13 mouse cellular contexts compared by ENCODE assay signal in genomic region chr4:115642967-115643754, GRCm38 (mm10). TPM values are rescaled to one million over a fixed set of nuclear protein-coding genes. Genes with fewer than 3 reads are reported as not detected.
DNase-seq lines count a peak whose midpoint lies in the region; ATAC-seq and TF ChIP-seq lines count a peak whose summit lies in the region.
"Had no signal": no experiment of that assay in that cellular context is flagged by ENCODE, and none has a peak within 500 bp of the region (broad histone marks: within the 10 kb centered on the region; RNA-seq: fewer than 3 reads in every experiment).

No protein-coding gene starts in this region.

- ATAC-seq in heart, embryonic 12.5 days (ENCODE audit: insufficient number of reproducible peaks, low FRiP score) = peak; percentile 51; the same call in 1 of the 2 replicates
- peak; percentile 50 for ATAC-seq in lung, embryonic 15.5 days (ENCODE audit: borderline replicate concordance, extremely low read depth, low FRiP score, low TSS enrichment)
- ATAC-seq in midbrain, embryonic 15.5 days (replicated peaks) = no peak
- ATAC-seq: forebrain, embryonic 15.5 days had no signal

- no peaks in the 10 kb centered on the region for H3K27me3 ChIP-seq in MEL (ENCODE audit: control insufficient read depth in 1 of 2, insufficient read depth in 2 of 2, low read length in 2 of 2)
- H3K27me3 ChIP-seq in heart, embryonic 12.5 days (replicated peaks) = no peaks in the 10 kb centered on the region
- no peaks in the 10 kb centered on the region for H3K27me3 ChIP-seq in kidney, adult 2 months (replicated peaks; ENCODE audit: control insufficient read depth, insufficient read depth, low read length)
- no peaks in the 10 kb centered on the region for H3K27me3 ChIP-seq in lung, embryonic 15.5 days
- no peaks in the 10 kb centered on the region for H3K27me3 ChIP-seq in midbrain, embryonic 15.5 days (replicated peaks)
- H3K27me3 ChIP-seq: forebrain, embryonic 15.5 days; hindbrain, embryonic 12.5 days had no signal

- TF ChIP-seq EP300 in MEL (IDR thresholded peaks at IDR 0.05; ENCODE audit: low read depth in 1 of 2, low read length in 2 of 2) = no peak

- H3K27ac ChIP-seq in MEL (ENCODE audit: control insufficient read depth, low read depth, low read length) = no peak overlapping the region
- no peak overlapping the region for H3K27ac ChIP-seq in heart, embryonic 12.5 days (ENCODE audit: poor library complexity, severe bottlenecking)
- peak overlapping the region; percentile 97 for H3K27ac ChIP-seq in kidney, adult 2 months (ENCODE audit: insufficient read depth, low read depth, low read length)
- peak overlapping the region; percentile 50; the same call in 1 of the 2 replicates for H3K27ac ChIP-seq in lung, embryonic 15.5 days
- H3K27ac ChIP-seq in midbrain, embryonic 15.5 days = no peak overlapping the region
- H3K27ac ChIP-seq: forebrain, embryonic 15.5 days; hindbrain, embryonic 12.5 days had no signal

- H3K36me3 ChIP-seq in MEL (ENCODE audit: control insufficient read depth in 1 of 2, insufficient read depth in 2 of 2, low read length in 2 of 2) = peaks cover 0 to 6% of the 10 kb centered on the region in 2 experiments; a peak in 2 of 4 replicates
- H3K36me3 ChIP-seq in heart, embryonic 12.5 days = no peaks in the 10 kb centered on the region
- peaks cover 9% of the 10 kb centered on the region; the same call in 1 of the 2 replicates for H3K36me3 ChIP-seq in kidney, adult 2 months (ENCODE audit: control insufficient read depth, insufficient read depth, low read length)
- H3K36me3 ChIP-seq in lung, embryonic 15.5 days = no peaks in the 10 kb centered on the region
- H3K36me3 ChIP-seq in midbrain, embryonic 15.5 days (replicated peaks) = no peaks in the 10 kb centered on the region
- H3K36me3 ChIP-seq: forebrain, embryonic 15.5 days; hindbrain, embryonic 12.5 days had no signal

- TF ChIP-seq CTCF in MEL (IDR thresholded peaks at IDR 0.05 in 2 of 3, conservative IDR thresholded peaks at IDR 0.05 in 1 of 3; ENCODE audit: control insufficient read depth in 1 of 3, insufficient read depth in 1 of 3, low read depth in 2 of 3, low read length in 3 of 3, poor library complexity in 1 of 3, severe bottlenecking in 1 of 3) = no peak
- TF ChIP-seq CTCF in kidney, adult 2 months (conservative IDR thresholded peaks at IDR 0.05; ENCODE audit: insufficient read depth, insufficient read length, low read depth, low read length) = no peak

- H3K9me3 ChIP-seq in MEL (replicated peaks; ENCODE audit: insufficient read depth, low read length) = no peaks in the 10 kb centered on the region
- H3K9me3 ChIP-seq in heart, embryonic 12.5 days (replicated peaks) = no peaks in the 10 kb centered on the region
- no peaks in the 10 kb centered on the region for H3K9me3 ChIP-seq in lung, embryonic 15.5 days
- no peaks in the 10 kb centered on the region for H3K9me3 ChIP-seq in midbrain, embryonic 15.5 days
- H3K9me3 ChIP-seq: forebrain, embryonic 15.5 days; hindbrain, embryonic 12.5 days had no signal

- TF ChIP-seq POLR2A in MEL (IDR thresholded peaks at IDR 0.05; ENCODE audit: control insufficient read depth in 1 of 2, insufficient read depth in 1 of 2, low read depth in 1 of 2, low read length in 2 of 2, poor library complexity in 1 of 2) = no peak
- no peak for TF ChIP-seq POLR2A in kidney, adult 2 months (IDR thresholded peaks at IDR 0.05; ENCODE audit: low read depth, low read length)

- no peak for TF ChIP-seq RAD21 in MEL (IDR thresholded peaks at IDR 0.05; ENCODE audit: low read depth, low read length)

- no peaks in the 10 kb centered on the region for H3K79me2 ChIP-seq in MEL (ENCODE audit: control insufficient read depth, insufficient read depth, low read length, poor library complexity)

- no peak overlapping the region for H3K4me3 ChIP-seq in MEL (ENCODE audit: control insufficient read depth in 1 of 2, insufficient read depth in 1 of 2, low read depth in 2 of 2, low read length in 2 of 2)
- no peak overlapping the region for H3K4me3 ChIP-seq in heart, embryonic 12.5 days
- H3K4me3 ChIP-seq in kidney, adult 2 months (ENCODE audit: insufficient read depth, low read depth, low read length) = peak overlapping the region; percentile 19; the same call in 1 of the 2 replicates
- H3K4me3 ChIP-seq in lung, embryonic 15.5 days = no peak overlapping the region
- H3K4me3 ChIP-seq in midbrain, embryonic 15.5 days = no peak overlapping the region
- H3K4me3 ChIP-seq: forebrain, embryonic 15.5 days; hindbrain, embryonic 12.5 days had no signal

- H3K9ac ChIP-seq in MEL (ENCODE audit: control insufficient read depth, low read depth, low read length, poor library complexity, severe bottlenecking) = no peak overlapping the region
- H3K9ac ChIP-seq in heart, embryonic 12.5 days = no peak overlapping the region
- H3K9ac ChIP-seq in lung, embryonic 15.5 days = no peak overlapping the region
- H3K9ac ChIP-seq in midbrain, embryonic 15.5 days = no peak overlapping the region
- H3K9ac ChIP-seq: forebrain, embryonic 15.5 days; hindbrain, embryonic 12.5 days had no signal

- peaks cover 4 to 20% of the 10 kb centered on the region in 2 experiments for H3K4me1 ChIP-seq in MEL (ENCODE audit: control insufficient read depth in 1 of 2, insufficient read depth in 2 of 2, low read length in 2 of 2)
- H3K4me1 ChIP-seq in heart, embryonic 12.5 days (replicated peaks) = peaks cover 10% of the 10 kb centered on the region; the same call in 1 of the 2 replicates
- peaks cover 23% of the 10 kb centered on the region for H3K4me1 ChIP-seq in kidney, adult 2 months (ENCODE audit: control insufficient read depth, insufficient read depth, low read length)
- no peaks in the 10 kb centered on the region for H3K4me1 ChIP-seq in lung, embryonic 15.5 days
- H3K4me1 ChIP-seq in midbrain, embryonic 15.5 days = no peaks in the 10 kb centered on the region
- H3K4me1 ChIP-seq: forebrain, embryonic 15.5 days; hindbrain, embryonic 12.5 days had no signal

- DNase-seq in MEL (ENCODE audit: low read depth, low spot score) = no peak
- DNase-seq in kidney, adult 2 months = peak; percentile 95
- no peak for DNase-seq in thymus, postnatal 36 days
- DNase-seq in thymus, postnatal 25 days = no peak
- no peak for DNase-seq in gastrocnemius, adult 18-20 months (ENCODE audit: low spot score)
- DNase-seq: right cerebral cortex, postnatal 4 days; thymus, postnatal 14 days had no signal

- WGBS in heart, embryonic 12.5 days = 25% methylated on average over 5 of the region's 5 CpGs
- WGBS in kidney, adult 2 months = 18% methylated on average over 5 of the region's 5 CpGs
- 34% methylated on average over 5 of the region's 5 CpGs for WGBS in lung, embryonic 15.5 days
- WGBS in midbrain, embryonic 15.5 days = 66% methylated on average over 5 of the region's 5 CpGs

- H3K4me2 ChIP-seq in heart, embryonic 12.5 days = no peak overlapping the region
- no peak overlapping the region for H3K4me2 ChIP-seq in lung, embryonic 15.5 days
- H3K4me2 ChIP-seq in midbrain, embryonic 15.5 days = no peak overlapping the region
- H3K4me2 ChIP-seq: forebrain, embryonic 15.5 days; hindbrain, embryonic 12.5 days had no signal

TF ChIP-seq in MEL, 35 proteins besides CTCF, POLR2A, EP300 and RAD21:
- TF ChIP-seq ELF1 (IDR thresholded peaks at IDR 0.05; ENCODE audit: low read depth, low read length) (no peak), MAFK (IDR thresholded peaks at IDR 0.05; ENCODE audit: borderline replicate concordance, low read depth, low read length) (no peak), USF1 (IDR thresholded peaks at IDR 0.05; ENCODE audit: low read depth, low read length) (0 out of 2 replicates have a peak, but pooled peaks have one; percentile 22), MAZ (IDR thresholded peaks at IDR 0.05; ENCODE audit: low read depth, low read length) (no peak), GATA1 (IDR thresholded peaks at IDR 0.05; ENCODE audit: low read depth, low read length) (0 out of 2 replicates have a peak, but pooled peaks have one; percentile 15), SMC3 (IDR thresholded peaks at IDR 0.05; ENCODE audit: low read depth, low read length) (no peak), MEF2A (IDR thresholded peaks at IDR 0.05; ENCODE audit: extremely low read depth, insufficient replicate concordance, low read depth, low read length, poor library complexity, severe bottlenecking) (no peak), RCOR1 (IDR thresholded peaks at IDR 0.05; ENCODE audit: low read depth, low read length) (0 out of 2 replicates have a peak, but pooled peaks have one; percentile 32), UBTF (IDR thresholded peaks at IDR 0.05; ENCODE audit: borderline replicate concordance, insufficient read depth, low read depth, low read length) (no peak), BHLHE40 (IDR thresholded peaks at IDR 0.05; ENCODE audit: borderline replicate concordance, low read depth, low read length) (no peak)
TF ChIP-seq in MEL: peak in this region for 3.

RNA-seq across cellular contexts. Expression of gene Cyp4b1, which starts 4.4 kb away (rescaled TPM):
- 0.92 and 1.1 TPM in 2 replicates for total RNA-seq in MEL (2012; rRNA removed)
- polyA plus RNA-seq in MEL (2012; ENCODE audit: insufficient read depth in 1 of 2, insufficient read length in 2 of 2, low read depth in 1 of 2, low replicate concordance in 2 of 2, missing spikeins in 1 of 2) = 1 to 10 TPM in 1 of 2 experiments, not detected in 1; 2.1 TPM
- 0.74 and 1.1 TPM in 2 replicates for polyA plus RNA-seq in heart, embryonic 12.5 days (2016; fragmentation: Nextera tagmentation; extraction: Ambion mirVana)
- polyA plus RNA-seq in kidney, adult 2 months (2012; rRNA removed) = 329 and 340 TPM in 2 replicates
- polyA plus RNA-seq in lung, embryonic 15.5 days (2015; fragmentation: Nextera tagmentation; extraction: Ambion mirVana) = 18.7 and 23.1 TPM in 2 replicates
- 0.54 and 0.93 TPM in 2 replicates for polyA plus RNA-seq in midbrain, embryonic 15.5 days (2015; fragmentation: Nextera tagmentation; extraction: Ambion mirVana)
- 1 to 10 TPM; 4.1 to 4.9 TPM for total RNA-seq in gastrocnemius, adult 18-20 months (2021)
- polyA plus RNA-seq: neural tube, embryonic 11.5 days had no signal

RNA-seq across cellular contexts. Expression of gene Cyp4a32, which starts 42.4 kb away (rescaled TPM):
- total RNA-seq in MEL (2012; rRNA removed) = not detected in 2 replicates
- not detected for polyA plus RNA-seq in MEL (2012; ENCODE audit: insufficient read depth in 1 of 2, insufficient read length in 2 of 2, low read depth in 1 of 2, low replicate concordance in 2 of 2, missing spikeins in 1 of 2)
- polyA plus RNA-seq in heart, embryonic 12.5 days (2016; fragmentation: Nextera tagmentation; extraction: Ambion mirVana) = not detected in 2 replicates
- polyA plus RNA-seq in kidney, adult 2 months (2012; rRNA removed) = 0.60 and 0.91 TPM in 2 replicates
- not detected in 2 replicates for polyA plus RNA-seq in lung, embryonic 15.5 days (2015; fragmentation: Nextera tagmentation; extraction: Ambion mirVana)
- polyA plus RNA-seq in midbrain, embryonic 15.5 days (2015; fragmentation: Nextera tagmentation; extraction: Ambion mirVana) = not detected in 2 replicates
- not detected for total RNA-seq in gastrocnemius, adult 18-20 months (2021)
- polyA plus RNA-seq: forebrain, embryonic 15.5 days; hindbrain, embryonic 12.5 days; neural tube, embryonic 11.5 days had no signal

Comparison
In these comparisons a context has a peak if more than half of its experiments do, and no peak if none do; other contexts are left out.
1. H3K27ac ChIP-seq: peak in kidney, adult 2 months (single experiment) and lung, embryonic 15.5 days (single experiment); none in MEL (single experiment), heart, embryonic 12.5 days (single experiment) and midbrain, embryonic 15.5 days (single experiment).
2. RNA of gene Cyp4b1, which starts 4.4 kb away (polyA plus RNA-seq): 329 to 340 TPM in kidney, adult 2 months; 18.7 to 23.1 TPM in lung, embryonic 15.5 days, 2.1 TPM in MEL, 0.74 to 1.1 TPM in heart, embryonic 12.5 days and 0.54 to 0.93 TPM in midbrain, embryonic 15.5 days; every median in the first group is over 10 times any median in the second.